Mouse (Mus musculus) ES-E14 (cell line): ENCODE data around the gene Gm9747.

ENCODE experiments used
- CHD2 ChIP-seq: IDR thresholded peaks from 2 replicates; pipeline ENCODE4 v1.6.1; 2014; ENCODE audit warnings: mild to moderate bottlenecking, low read depth, low read length, inconsistent platforms
- MAFK ChIP-seq: IDR thresholded peaks from 2 replicates; pipeline ENCODE4 v1.6.1; 2014; ENCODE audit warnings: mild to moderate bottlenecking, low read depth, low read length, inconsistent platforms; ENCODE audit not compliant: insufficient read depth

GRCm38 (mm10) chr1:82267547-82267946 is 34.6 kb downstream of the Gm9747 start:
- TF ChIP-seq MAFK (no peak), CHD2 (no peak)
